Comparison of ENCODE assay signal across 8 mouse cellular contexts in the genomic region with DNA sequence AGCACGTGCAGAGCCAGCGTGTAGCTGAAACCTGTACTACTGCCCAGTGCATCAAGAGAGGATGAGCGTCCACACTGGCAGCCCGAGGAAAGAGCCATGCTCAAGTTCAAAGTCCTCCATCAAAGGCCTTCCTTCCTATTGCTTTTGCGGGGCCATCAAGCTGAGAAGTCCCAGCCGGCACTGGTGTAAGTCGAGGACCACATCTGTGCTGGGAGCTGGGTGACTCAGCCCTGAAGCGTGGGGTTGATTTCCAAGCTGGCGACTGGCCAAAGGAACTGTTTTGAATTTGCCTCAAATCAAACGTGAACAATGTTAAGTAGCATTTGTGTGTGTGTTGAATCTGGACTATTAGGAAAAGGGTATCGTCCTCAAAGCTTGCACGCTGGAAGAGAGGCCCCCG. TPM values are rescaled to one million over a fixed set of nuclear protein-coding genes. Genes with fewer than 3 reads are reported as not detected.
DNase-seq lines count a peak whose midpoint lies in the region.

No protein-coding gene starts in this region.

- intact Hi-C loops in gastrocnemius, postnatal 36 days (cut with DNase I), result no loop called here

- DNase-seq in embryo, embryonic 11 days, result peak; percentile 50
- DNase-seq in embryo, embryonic 10.5 days (ENCODE audit: low spot score), result no peak
- DNase-seq in adrenal gland, adult 2 months, result peak; percentile 80
- DNase-seq in gastrocnemius, postnatal 36 days, result peak; percentile 59 to 60
- DNase-seq in kidney, postnatal 36 days, result peak; percentile 30 to 62
- DNase-seq in lung, postnatal 14 days, result peak; percentile 80
- peak; percentile 59 to 76 for DNase-seq in urinary bladder, postnatal 36 days (ENCODE audit: low spot score in 2 of 2)
- DNase-seq in T-cell, adult 2 months (ENCODE audit: low spot score), result no peak

RNA-seq across cellular contexts. Expression of gene Nfatc2, which starts 57.4 kb away (rescaled TPM):
- total RNA-seq in adrenal gland, adult 2 months (2021), result 1 to 10 TPM; 3.5 to 4.9 TPM
- 2.8 and 4.7 TPM in 2 replicates for polyA plus RNA-seq in adrenal gland, adult 2 months (2012; rRNA removed)
- total RNA-seq in gastrocnemius, postnatal 36 days (2021), result 10 to 100 TPM in 1 of 2 experiments, 1 to 10 TPM in 1; 5.3 to 10.4 TPM

Comparison
In these comparisons a context has a peak if more than half of its experiments do, and no peak if none do; other contexts are left out.
1. DNase-seq: peak in embryo, embryonic 11 days (single experiment), adrenal gland, adult 2 months (single experiment), gastrocnemius, postnatal 36 days (2 of 2), kidney, postnatal 36 days (2 of 2), lung, postnatal 14 days (single experiment) and urinary bladder, postnatal 36 days (2 of 2); none in embryo, embryonic 10.5 days (single experiment) and T-cell, adult 2 months (single experiment).